Mouse (Mus musculus) adrenal gland, adult 8-10 months (tissue): Measurements from ENCODE around the gene Nol3. TPM values are rescaled to one million over a fixed set of nuclear protein-coding genes. Genes with fewer than 3 reads are reported as not detected.
A peak's percentile ranks its signal among the peaks of the same experiment; 100 is the strongest.
"Not testable (repeated sequence)": the region's sequence is repeated elsewhere in the genome, so short reads cannot be mapped to it uniquely, and the experiment has no call there.

Experiments
- DNase-seq: peaks from one replicate; pipeline ENCODE4 v3.0.0; 2022
- total RNA-seq, 4 experiments: library from RNA; stranded (reverse); gene quantifications; 2 replicates each; pipeline ENCODE4 v1.2.4; 2022

Nol3 gene
- total RNA-seq, 4 experiments from 2014 or later, result 5.5 to 11.7 (median 6.5) TPM

DNA sequence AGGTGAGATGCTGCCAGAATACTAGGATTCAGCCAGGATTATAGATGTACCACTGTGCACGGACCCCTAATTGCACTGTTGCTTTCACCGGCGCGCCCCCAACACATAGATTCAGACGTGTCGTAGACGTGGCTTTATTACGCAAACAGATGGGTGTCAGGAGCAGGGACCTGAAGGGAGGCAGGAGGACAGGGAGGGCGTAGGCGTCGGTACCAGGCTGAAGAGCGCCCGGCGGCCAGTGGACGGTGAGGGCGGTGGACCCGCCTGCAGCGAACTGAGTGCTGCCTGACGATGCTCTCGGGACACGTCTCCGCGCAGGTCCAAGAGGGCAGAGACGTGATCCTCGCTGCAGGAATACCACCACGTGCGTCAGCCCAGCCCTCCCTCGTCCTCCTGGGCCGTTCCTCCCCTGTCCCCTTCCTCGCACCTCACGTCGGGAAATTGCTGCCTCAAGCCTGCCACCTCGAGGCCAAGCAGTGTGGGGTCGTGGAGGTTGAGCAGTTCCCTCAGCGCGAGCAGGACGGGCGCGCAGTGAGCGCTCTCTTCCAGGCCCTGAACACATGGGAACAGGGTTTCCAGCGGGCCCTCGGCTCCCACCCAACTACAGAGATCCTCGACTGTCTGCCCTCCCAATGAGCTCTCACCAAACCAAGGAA, 14.0 kb downstream of the Nol3 start, which contains the start of gene 4931428F04Rik:
4931428F04Rik (minus strand) TSS at position 60 of the 656 bp plus-strand sequence.
- DNase-seq, result no peak

DNA sequence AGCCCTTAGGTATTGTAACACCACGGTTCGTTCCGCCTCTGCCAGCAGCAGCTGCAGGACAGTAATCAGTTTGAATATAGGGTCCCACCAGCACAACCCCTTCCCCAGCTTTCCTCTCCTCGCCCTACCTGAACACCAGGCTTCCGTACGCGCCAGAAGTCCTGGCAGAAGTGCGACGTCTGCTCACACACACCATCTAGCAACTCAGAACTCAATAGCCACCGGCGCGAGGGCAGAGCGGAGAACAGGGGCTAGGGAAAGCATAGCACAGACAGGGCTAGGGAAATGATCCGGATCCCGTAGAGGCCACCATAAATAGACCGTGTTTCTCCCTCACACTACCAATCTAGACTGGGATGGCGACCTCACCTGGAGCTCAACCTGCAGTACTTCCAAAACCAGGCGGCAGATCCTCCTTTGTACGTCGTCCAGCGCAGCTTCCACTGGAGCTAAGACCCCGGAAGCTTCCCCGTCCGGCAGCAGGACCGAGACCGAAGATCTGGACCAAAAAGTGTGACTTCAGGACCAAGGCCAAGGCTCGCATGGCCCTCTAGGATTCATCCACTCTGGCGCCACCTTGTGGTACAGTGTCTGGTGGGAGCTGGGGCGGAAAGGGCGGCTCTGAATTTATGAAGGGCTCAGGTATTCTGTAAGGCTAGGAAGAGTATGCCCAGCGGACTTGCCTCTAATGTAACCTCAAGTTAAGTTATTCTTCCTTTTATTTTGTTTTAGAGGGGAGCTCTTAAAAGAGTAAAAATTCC, 14.8 kb downstream of the Nol3 start:
- DNase-seq, result peak; percentile 76

DNA sequence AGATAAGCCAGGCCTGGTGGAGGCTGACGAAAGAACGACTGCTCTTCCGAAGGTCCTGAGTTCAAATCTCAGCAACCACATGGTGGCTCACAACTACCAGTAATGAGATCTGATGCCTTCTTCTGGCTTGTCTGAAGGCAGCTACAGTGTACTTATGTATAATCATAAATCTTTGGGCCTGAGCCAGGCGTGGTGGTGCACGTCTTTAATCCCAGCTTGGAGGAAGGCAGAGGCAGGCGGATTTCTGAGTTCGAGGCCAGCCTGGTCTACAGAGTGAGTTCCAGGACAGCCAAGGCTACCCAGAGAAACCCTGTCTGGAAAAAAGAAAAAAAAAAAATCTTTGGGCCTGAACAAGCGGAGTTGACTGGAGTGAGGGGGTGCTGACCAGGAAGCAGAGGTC, 15.4 kb downstream of the Nol3 start:
- DNase-seq, result not testable (repeated sequence)

DNA sequence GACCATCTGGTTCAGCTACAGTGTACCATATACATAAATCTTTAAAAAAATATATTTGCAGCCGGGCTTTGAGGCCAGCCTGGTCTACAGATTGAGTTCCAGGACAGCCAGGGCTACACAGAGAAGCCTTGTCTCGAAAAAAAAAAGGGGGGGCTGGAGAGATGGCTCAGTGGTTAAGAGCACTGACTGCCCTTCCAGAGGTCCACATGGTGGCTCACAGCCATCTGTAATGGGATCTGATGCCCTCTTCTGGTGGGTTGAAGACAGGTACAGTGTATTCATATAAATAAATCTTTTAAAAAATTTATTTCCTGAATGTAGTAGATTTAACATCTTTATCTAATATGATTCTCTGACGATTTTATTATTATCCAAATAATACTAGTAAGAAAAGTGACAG, 15.9 kb downstream of the Nol3 start:
- DNase-seq, result not testable (repeated sequence)

DNA sequence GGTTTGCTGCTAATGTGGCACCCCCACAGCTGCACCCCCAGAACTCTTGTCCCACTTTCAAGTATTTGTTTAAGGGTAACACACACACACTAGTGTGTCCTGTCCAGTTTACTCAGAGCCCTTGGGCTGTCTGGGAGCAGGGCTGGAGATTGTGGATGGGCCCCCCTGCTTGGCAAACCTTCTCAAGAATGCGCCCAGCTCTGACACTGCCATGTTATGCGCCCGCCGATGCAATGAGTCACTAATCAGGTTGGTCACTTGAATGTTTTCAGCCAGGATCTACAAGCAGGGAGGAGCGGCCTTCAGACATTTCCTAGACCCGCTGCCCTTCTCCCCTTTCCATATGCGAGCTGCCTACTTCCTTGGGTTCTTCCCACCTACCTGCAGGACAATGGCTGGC, 16.5 kb downstream of the Nol3 start:
- no peak for DNase-seq

DNA sequence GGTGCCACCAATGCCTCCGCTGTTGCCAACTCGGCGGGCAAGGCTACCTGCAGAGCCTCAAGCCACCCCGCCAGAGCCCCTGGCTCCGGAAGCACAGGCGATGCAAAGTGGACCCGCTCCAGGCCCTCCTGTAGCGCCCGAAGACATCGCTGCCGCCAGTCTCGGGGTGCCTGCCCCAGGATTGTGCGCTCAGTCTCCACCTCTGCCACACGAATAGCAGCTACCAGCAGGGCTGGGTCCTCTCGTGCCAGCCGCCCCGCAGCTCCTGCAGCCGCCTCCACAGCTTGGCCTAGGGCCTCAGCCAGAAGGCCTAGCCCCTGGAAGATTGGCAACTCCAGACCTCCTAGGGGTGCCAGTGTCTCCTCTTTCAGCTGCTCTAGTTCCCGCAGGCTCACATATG, 17.5 kb downstream of the Nol3 start:
- no peak for DNase-seq

DNA sequence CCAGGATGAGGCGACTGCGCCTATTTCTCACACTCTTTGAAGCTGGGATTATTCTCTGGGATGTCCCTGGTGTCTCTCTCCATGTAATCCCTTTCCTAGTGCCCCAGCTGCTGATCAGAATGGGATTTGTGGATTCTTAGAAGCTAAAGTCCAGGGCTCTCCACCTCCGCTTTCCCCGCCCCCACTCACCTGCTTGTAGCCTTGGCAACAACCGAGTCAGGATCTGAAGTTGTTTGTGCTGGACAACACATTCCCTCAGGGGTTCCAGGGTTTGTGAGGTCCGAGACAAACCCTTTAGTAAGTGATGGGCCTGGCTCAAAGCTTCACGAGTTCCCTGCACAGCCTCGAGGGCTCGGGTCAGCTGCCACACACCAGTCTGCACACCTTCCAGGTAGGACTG, 18.8 kb downstream of the Nol3 start:
- no peak for DNase-seq

DNA sequence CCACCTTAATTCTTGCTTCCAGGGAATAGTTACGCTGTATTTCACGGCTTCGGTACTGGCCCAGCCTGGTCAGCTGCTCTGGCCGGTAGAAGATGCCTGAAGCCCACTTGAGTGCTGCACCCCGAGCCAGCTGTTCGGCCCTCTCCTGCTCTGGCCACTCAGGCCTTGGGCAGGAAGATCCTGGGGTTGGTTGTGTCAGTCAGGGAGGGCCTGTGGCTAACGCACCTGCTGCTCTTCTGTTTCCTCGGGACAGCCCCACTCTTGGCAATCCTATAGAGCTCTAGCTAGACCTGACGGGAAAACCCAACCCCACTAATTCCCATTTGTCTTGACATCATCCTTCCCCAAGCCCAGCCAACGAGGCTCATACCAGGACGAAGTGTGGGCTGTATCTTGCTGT, 19.3 kb downstream of the Nol3 start:
- DNase-seq, result no peak

DNA sequence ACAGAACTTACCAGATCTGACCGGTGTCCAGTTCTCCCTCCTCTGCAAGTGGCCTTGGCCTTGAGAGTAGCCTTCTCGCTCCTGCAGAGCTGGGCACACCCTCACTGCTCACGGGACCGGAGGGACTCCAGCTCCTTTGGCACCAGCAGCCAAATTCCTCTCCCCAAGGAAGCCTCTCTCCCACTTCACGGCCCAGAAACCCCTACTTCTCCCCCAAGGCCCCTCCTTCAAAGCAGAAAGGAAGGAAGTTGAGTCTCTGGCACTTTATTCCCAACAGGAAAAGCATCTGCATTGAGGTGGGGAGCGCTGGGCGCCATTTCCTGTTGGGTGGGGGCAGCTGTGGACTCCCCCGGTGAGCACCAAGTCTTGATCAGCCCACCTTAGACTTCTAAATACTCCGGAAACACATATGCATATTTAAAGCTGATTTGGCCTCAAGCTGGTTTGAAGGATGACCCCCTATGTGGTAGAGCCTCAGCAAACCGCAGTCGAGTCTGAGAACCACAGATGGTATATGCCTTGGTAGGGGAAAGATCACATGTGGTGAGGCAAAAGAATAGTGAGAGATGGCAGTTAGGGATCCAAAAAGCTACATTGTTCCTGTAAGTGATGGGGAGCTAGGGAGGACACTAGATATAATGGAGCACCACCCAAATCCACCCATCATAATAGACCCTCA, 20.1 kb downstream of the Nol3 start, which contains the start of gene Exoc3l:
Exoc3l (minus strand) TSS at position 207 of the 679 bp plus-strand sequence.
- peak; percentile 77 for DNase-seq

DNA sequence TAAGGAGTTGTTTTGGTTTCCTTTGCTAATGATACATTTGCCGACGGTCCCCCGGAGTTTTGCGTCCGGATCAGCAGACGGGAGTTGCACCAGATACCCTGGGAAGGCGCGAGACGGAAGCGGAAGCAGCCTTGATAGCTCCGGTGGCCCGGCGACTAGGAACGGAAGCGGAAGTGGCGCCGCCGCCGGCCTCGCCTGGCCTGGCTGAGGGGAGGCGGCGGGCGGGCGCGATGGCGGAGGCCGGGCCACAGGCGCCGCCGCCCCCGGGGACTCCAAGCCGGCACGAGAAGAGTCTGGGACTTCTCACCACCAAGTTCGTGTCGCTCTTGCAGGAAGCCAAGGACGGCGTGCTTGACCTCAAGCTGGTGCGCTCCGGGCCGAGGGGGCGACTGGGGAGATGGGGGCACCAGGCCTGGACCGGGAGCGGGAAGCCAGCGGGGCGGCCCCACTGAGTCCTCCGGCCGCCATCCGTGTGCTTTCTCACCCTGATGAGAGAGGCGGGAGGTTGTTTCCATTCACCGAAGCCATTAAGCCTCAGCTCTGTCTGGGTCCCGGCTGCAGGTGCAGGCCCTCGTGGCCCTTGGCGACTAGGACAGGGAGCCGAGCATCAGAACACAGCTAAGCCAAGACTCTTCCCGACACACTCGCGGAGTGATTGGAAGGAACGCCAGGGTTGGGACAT, 21.7 kb downstream of the Nol3 start, which contains the start of gene E2f4:
E2f4 (plus strand) TSS at position 153 of the 682 bp plus-strand sequence.
- peak; percentile 90 for DNase-seq

DNA sequence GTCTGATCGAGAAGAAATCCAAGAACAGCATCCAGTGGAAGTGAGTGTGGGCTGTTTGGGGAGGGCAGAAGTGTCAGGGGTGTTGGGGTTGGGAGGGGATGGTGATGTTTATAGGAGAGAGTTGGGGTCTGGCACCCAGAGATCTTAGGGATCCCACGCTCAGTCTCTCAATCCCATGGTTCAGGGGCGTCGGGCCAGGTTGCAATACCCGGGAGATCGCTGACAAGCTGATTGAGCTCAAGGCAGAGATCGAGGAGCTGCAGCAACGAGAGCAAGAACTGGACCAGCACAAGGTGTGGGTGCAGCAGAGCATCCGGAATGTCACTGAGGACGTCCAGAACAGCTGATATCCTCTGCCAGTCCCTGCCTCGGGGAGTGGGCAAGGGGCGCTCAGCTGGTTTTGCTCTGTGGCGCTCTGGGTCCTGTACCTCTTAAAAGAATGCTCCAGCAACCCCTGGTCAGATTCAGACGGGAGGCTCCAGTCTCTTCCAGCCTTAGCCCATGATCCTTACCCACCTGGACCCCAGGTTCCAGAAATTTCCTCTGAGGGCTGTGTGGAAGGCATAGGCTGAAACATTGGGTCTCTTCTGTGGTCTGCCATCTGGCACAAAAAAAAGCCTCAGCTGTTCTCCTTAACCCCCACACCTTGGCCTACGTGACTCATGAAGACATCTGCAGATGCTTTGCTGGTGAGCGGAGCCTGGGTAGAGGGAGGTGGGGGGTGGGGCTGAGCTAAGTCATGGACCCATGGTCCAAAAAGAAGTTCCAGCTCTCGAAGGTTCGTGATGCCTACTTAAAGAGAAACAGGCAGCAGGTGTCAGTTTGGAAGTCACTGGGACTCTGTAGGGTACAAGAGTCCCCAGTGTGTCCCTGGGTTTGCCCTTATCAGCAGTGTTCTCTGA, 22.7 kb downstream of the Nol3 start:
- no peak for DNase-seq

DNA sequence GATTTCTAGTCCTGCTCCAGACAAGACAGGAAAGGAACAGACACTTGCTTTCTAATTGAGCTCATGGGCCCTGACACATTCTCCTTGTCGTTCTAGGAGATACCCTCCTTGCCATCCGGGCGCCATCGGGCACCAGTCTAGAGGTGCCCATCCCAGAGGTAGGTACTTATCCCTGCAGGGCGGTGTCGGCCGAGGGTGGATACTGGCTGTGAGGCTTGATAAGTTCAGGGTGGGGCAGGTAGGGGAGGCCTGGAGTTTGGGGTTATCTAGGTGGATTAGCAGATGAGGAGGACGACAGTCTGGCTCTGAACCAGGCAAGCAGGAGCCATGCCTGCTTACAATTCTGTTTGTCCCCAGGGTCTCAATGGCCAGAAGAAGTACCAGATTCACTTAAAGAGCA, 24.0 kb downstream of the Nol3 start:
- no peak for DNase-seq

DNA sequence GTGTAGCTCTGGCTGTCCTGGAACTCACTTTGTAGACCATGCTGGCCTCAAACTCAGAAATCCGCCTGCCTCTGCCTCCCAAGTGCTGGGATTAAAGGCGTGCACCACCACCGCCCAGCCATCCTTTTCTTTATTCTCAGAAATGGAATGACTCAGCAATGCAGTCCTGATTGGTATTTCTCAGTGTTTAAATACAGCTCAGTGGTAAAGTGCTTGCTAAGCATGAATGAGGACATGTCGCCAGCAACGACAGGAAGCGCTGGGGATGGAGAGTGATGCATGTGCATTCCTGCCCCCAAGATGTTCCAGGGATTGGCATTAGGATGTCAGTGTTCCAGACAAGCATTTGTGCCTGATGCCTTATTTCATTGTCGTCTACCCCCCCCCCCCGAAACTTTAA, 27.5 kb downstream of the Nol3 start:
- no peak for DNase-seq

DNA sequence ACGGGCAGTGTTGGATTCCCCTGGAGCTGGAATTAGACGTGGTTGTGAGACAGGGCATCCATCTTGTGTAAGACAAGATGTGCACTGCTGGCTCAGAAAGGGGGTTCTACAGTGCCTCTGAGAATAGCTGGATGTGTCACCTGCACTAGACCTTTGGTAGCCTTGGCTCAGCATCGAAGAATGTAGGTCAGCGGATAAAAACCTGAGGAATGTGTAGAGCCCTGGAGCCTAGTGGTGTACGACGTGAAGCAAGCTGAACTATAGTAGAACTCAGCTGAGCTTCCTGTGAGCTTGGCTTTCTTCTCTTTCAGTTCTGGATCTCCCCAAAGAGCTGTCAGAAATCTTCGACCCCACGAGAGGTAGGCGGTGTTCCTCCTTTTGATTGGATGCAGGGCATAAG, 27.9 kb downstream of the Nol3 start:
- DNase-seq, result no peak

DNA sequence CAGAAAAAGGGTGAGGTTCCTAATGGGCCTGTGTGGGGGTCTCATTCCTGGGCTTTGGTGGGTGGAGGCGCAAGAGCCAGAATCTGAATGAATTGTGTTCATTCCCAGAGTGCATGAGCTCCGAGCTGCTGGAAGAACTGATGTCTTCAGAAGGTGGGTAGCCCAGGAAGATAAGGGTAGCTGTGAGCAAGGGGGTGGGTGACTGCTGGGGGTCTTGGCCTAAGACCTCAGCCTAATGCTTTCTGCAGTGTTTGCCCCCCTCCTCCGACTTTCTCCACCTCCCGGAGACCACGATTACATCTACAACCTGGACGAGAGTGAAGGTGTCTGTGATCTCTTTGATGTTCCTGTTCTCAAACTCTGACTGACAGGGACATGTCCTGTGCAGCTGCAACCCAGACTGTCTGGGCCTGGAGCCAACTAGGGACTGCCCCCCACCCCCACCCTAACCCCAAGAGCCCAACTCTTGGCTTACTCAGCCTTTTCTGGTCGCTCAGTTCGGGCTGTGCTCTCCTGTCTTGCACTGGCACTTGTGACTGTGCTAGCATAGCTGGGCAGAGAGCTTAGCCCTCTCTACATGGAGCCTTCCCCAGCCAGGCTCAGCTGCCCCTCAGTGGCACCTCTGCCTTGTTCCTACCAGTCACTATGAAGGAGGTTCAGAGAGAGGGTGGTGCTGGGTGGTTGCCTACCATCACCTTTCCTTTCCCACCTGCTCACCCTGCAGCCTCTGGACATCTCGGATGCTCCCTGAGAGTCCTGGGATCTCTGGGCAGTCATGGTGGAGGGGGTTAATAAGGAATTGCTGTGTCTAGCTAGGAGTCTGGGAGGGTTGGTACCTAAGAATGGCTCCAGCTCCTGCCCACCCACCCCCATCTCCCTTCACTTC, 28.6 kb downstream of the Nol3 start:
- no peak for DNase-seq

DNA sequence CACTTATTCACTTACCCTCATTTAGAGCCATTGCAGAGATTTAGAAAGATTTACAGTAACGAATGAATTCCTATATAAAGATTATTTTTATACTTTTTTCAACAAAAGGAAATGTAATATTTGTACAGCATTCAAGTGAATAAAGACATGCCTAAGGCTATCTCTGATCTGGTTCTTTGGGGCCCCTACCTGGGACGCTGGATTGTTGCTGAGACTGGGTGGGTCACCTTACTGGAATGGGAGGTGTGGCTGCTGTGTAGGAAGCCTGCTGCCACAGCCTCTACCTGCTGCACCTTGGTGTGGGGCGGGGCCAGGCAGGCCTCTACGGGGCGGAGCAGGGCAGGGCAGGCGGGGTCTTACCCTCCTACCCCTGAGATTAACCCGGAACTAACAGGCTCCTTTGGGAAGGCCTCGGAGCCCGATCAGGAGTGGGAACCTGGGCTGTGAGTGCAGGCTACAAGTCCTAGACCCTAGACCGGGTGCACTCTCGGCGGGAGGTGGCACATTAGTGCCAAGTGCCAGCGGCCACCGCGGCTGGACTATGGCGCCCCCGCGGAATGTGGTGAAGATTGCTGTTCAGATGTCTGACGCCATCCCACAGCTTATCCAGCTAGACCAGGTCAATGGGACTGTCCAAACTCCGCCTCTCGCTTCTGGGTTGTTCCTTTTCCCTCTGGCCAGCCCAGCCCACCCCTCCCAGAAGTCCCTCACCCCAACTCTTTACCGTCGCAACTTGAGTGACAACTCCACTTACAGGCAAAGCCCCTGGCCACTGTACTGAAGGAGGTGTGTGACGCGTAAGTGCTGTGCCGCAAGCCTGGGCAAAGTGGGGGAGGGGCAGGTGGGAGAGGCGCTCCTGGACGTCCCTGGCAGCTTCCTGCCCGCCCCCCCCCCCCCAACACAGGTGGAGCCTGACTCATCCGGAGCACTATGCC, 29.5 kb downstream of the Nol3 start, which contains the start of gene Elmo3:
Elmo3 (plus strand) TSS at position 391 of the 935 bp plus-strand sequence.
- no peak for DNase-seq

DNA sequence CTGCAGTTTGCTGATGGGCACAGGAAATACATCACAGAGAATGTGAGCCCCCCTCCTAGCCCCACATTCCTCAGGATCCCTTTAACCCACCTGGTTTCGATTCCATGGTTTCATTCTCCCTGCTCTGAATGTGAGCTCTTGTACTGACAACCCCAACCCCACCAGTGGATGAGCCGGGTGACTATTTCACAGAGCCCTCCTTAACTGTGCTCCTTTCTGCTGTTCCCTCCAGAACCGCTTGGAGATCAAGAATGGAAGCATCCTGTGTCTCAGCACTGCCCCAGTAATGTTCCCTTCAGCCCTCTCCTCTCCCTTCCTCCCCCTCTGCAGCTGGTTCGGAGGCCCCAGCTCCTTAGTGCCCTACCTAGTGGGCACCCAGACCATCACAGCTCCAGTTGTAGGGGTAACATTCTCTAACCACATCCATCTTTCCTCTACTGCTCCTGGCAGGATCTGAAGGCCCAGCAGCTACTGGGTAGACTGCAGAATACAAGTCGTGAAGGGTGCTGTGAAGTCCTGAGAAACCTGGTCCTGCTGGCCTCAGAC, 30.3 kb downstream of the Nol3 start:
- DNase-seq, result no peak

DNA sequence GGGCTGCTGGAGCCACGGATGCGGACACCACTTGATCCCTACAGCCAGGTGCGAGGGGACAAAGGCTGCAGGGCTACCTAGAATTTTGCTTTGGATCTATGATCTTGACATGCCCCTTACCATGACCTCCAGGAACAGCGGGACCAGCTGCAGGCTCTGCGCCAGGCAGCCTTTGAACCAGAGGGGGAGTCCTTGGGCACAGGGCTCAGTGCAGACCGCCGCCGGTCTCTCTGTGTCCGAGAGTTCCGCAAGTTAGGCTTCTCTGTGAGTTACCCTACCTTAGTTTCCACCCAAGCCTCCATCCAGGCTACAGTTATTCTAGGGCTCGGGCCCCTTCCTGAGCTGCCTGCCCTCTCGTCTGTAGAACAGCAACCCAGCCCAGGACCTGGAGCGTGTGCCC, 31.7 kb downstream of the Nol3 start:
- no peak for DNase-seq

DNA sequence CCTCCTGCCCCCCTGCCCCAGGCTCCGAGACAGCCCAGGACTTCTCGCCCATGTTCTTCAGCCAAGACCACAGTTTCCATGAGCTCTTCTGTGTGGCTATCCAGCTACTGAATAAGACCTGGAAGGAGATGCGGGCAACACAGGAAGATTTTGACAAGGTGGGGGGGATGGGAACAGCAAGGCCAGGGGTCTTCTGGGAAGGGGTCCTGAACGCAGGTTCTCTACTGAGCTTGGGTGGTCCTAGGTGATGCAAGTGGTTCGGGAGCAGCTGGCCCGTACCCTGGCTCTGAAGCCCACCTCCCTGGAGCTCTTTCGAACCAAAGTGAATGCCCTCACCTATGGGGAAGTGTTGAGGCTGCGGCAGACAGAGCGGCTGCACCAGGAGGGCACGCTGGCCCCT, 32.5 kb downstream of the Nol3 start:
- DNase-seq, result no peak
